Mouse (Mus musculus) forebrain, embryonic 13.5 days (tissue): ENCODE measurements around the gene Wdfy3. TPM values are rescaled to one million over a fixed set of nuclear protein-coding genes. Genes with fewer than 3 reads are reported as not detected.
A peak's percentile ranks its signal among the peaks of the same experiment; 100 is the strongest.
"Not testable (repeated sequence)": the region's sequence is repeated elsewhere in the genome, so short reads cannot be mapped to it uniquely, and the experiment has no call there.

Experiments
- ATAC-seq: fragments of 200-750 bp; cut with Nextera tagmentation; 2 replicates; pipeline ENCODE4 v1.8.0; 2017
- H3K27ac ChIP-seq: fragments of 300-500 bp; sonication (generic); 2 replicates; pipeline ENCODE4 v1.5.1; 2015; ENCODE audit warnings: inconsistent platforms, mild to moderate bottlenecking, moderate library complexity
- H3K27me3 ChIP-seq: fragments of 300-500 bp; sonication (generic); 2 replicates; pipeline ENCODE4 v1.6.1; 2015; ENCODE audit warnings: mild to moderate bottlenecking, inconsistent platforms
- H3K36me3 ChIP-seq: fragments of 300-500 bp; sonication (generic); 2 replicates; pipeline ENCODE4 v1.6.1; 2015; ENCODE audit warnings: mild to moderate bottlenecking, inconsistent platforms; ENCODE audit not compliant: poor library complexity, severe bottlenecking
- H3K4me1 ChIP-seq: fragments of 300-500 bp; sonication (generic); 2 replicates; pipeline ENCODE4 v1.6.1; 2015; ENCODE audit warnings: inconsistent platforms
- H3K4me2 ChIP-seq: fragments of 300-500 bp; sonication (generic); 2 replicates; pipeline ENCODE4 v1.6.1; 2015; ENCODE audit warnings: inconsistent platforms, mild to moderate bottlenecking, moderate library complexity
- H3K4me3 ChIP-seq: fragments of 300-500 bp; sonication (generic); 2 replicates; pipeline ENCODE4 v1.5.1; 2015; ENCODE audit warnings: mild to moderate bottlenecking, inconsistent platforms
- H3K9ac ChIP-seq: fragments of 300-500 bp; sonication (generic); 2 replicates; pipeline ENCODE4 v1.6.1; 2015; ENCODE audit warnings: mild to moderate bottlenecking, inconsistent platforms
- H3K9me3 ChIP-seq: fragments of 300-500 bp; sonication (generic); replicated peaks from 2 replicates; pipeline ENCODE4 v1.6.1; 2016; ENCODE audit warnings: inconsistent platforms
- WGBS: fragments of 180-500 bp; shearing (Covaris S2); methylation state at CpG from one replicate; pipeline ENCODE4 v1.1.7; 2015; 5-methylcytosine and 5-hydroxymethylcytosine counted together
- polyA plus RNA-seq: library from polyadenylated mRNA; unstranded; fragments of >200 nt; fragmentation: Nextera tagmentation; extraction: Ambion mirVana; gene quantifications from 2 replicates; pipeline ENCODE4 v1.2.1, GENCODE M21; 2015

The Wdfy3 gene
- polyA plus RNA-seq, 1 experiment from 2014 or later = 22.9 TPM

DNA sequence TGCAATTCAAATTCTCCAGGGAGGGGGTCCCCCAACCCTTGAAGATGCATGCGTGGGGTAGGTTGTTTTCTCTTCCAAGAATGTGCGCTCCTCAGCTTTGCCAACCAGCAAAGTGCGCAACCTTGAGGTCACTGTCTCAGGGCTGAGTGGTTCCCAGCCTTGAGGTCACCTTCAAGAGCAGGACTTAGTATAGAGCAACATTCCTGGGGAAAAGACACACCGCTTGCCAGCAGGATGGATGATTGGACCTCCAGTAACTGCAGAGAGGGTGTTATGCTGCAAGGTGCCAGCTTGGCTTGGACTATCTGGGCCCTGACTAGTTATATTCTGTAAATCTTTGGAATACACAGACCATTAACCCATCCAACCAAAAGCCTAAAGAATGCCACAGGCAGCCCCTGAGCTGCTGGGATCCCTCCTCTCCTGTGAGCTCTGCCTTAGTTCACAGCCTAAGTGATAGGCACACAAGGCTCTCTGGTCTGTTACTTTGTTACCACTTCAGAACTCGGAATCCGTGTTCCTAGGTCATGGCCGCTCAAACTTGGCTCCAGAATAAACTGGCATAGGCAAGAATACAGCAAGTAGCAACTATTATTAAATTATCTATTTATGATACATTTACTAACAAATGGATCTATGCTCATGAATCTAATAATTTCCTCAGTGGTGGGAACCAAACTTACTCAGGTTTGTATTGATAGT lies 76.6 kb downstream of the Wdfy3 start:
- Histone ChIP-seq H3K9me3 (no peaks in the 10 kb centered on the region), H3K36me3 (no peaks in the 10 kb centered on the region; the same call in 1 of the 2 replicates)

DNA sequence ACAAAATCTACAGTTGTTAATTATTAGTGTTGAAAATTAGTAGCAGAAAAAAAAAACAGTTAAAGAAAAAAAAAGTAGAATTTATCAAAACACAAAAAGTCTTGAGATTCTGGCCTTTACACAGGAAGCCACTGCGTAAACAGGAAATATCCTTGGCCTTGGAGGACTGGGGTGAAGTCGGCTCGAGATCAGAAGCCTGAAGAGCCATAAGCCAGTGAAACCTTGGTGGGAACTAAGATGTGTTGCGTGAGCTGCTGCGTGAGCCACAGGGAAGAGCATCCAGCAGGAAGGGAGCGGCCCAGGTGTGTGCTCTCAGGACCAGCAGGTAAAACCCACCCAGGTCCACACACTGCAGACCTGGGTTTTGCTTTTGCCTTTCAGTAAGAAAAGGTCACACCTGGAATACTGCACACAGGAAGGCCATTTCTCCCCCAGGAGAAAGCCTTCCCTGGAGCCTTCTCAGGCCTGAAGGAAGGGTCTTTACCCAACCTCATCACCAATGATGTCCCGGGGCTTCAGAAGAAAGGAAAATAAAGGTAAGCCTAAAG lies 79.3 kb downstream of the Wdfy3 start:
- no peak overlapping the region for H3K4me2 ChIP-seq
- no peaks in the 10 kb centered on the region for H3K27me3 ChIP-seq
- no peak overlapping the region for H3K9ac ChIP-seq
- no peaks in the 10 kb centered on the region; the same call in 1 of the 2 replicates for H3K36me3 ChIP-seq
- WGBS = 91% methylated on average over 7 of the region's 7 CpGs
- no peak overlapping the region for H3K4me3 ChIP-seq
- H3K9me3 ChIP-seq = no peaks in the 10 kb centered on the region
- peaks cover 12% of the 10 kb centered on the region for H3K4me1 ChIP-seq
- no peak for ATAC-seq
- H3K27ac ChIP-seq = no peak overlapping the region

More for the DNA sequence above, 76.6 kb downstream of the Wdfy3 start:
- Histone ChIP-seq H3K27me3 (no peaks in the 10 kb centered on the region), H3K9ac (no peak overlapping the region), H3K4me3 (no peak overlapping the region), H3K4me2 (no peak overlapping the region), H3K27ac (no peak overlapping the region), H3K4me1 (peaks cover 12% of the 10 kb centered on the region)
- no peak for ATAC-seq
- 86% methylated on average over 7 of the region's 7 CpGs for WGBS

DNA sequence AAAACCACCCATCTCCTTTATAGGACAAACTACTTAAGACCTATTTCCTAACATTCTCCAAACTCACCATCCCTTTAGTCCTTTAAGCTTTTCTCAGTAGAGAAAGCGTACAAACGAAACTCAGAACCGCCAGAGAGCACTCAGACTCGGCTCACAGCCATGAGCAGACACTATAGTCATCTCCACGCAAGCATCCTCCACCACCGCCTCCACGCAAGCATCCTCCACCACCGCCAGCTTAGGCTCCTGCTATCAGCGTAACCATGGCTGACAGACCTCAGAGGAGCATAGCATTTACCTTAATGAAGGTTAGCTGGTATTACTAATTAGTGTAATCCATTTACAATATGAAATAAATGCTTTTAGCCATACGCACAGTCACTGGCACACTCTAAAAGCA lies 81.2 kb downstream of the Wdfy3 start:
- Histone ChIP-seq H3K36me3 (no peaks in the 10 kb centered on the region; the same call in 1 of the 2 replicates), H3K27ac (no peak overlapping the region; the same call in 1 of the 2 replicates), H3K9me3 (no peaks in the 10 kb centered on the region), H3K4me3 (no peak overlapping the region), H3K4me2 (no peak overlapping the region), H3K9ac (no peak overlapping the region), H3K4me1 (peaks cover 7% of the 10 kb centered on the region), H3K27me3 (no peaks in the 10 kb centered on the region)
- no peak for ATAC-seq
- 88% methylated on average over 10 of the region's 10 CpGs for WGBS

DNA sequence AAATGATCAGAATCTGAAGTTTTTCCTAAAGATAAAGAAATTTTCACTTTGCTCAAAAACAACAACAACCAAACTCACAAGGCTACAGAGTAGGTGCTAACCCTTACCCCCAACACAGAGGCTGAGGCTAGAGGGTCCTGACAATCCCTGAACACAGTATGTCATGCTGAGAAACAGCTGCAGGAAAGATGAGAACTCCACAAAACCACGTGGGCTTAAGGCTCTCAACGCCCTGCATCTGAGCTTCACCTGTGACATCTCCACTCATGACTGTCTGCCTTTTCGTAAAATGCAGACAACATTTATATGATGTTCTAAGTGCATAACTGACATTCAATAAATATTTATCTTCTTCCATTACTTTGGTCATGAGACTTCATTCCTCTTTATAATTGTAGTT lies 83.0 kb downstream of the Wdfy3 start:
- Histone ChIP-seq H3K9ac (no peak overlapping the region), H3K36me3 (no peaks in the 10 kb centered on the region; the same call in 1 of the 2 replicates), H3K4me3 (no peak overlapping the region), H3K27ac (no peak overlapping the region), H3K9me3 (no peaks in the 10 kb centered on the region), H3K4me1 (peaks cover 6% of the 10 kb centered on the region), H3K27me3 (no peaks in the 10 kb centered on the region), H3K4me2 (no peak overlapping the region)
- 69% methylated on average over 3 of the region's 3 CpGs for WGBS
- no peak for ATAC-seq

DNA sequence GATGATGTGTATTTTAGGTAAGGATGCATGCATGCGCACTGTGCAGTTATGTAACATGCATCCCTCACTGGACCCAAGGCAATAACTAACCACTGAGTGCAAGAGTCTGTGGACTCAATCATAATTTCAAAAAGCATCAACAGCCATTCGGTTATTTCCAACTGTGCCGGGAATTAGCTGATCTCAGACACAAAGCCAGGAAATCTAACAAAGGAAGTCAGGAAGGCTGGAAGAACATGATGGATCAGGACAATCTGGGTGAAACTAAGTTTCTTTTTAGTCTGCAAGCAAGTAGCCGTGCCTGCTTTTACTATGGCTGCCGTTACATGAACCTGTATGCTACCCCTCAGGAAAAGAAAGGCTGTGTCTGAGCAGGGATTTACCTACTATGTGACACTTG lies 87.5 kb downstream of the Wdfy3 start:
- ATAC-seq = no peak
- WGBS = 69% methylated on average over 5 of the region's 5 CpGs
- Histone ChIP-seq H3K36me3 (peaks cover 28% of the 10 kb centered on the region), H3K9ac (no peak overlapping the region), H3K9me3 (no peaks in the 10 kb centered on the region), H3K27ac (peak overlapping the region; percentile 10; the same call in 1 of the 2 replicates), H3K27me3 (no peaks in the 10 kb centered on the region), H3K4me3 (no peak overlapping the region), H3K4me1 (peaks cover 6% of the 10 kb centered on the region), H3K4me2 (no peak overlapping the region)

DNA sequence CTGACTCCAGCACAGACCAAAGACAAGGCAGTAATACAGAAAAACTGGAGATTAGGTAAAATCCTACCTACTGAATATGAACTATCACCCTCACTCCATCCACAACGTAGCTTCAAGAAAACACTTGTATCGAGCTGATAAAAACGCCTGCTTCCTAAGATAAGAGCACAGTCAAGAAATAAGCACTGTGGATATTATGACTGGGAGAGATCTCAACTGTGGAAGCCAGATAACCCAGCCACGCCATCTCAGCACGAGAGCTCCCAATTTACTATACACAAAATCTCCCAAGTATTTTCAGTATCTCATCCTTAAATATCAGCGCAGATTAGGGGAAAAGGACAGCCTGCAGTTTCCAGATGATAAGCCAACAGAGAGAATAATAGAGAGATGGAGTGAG lies 90.1 kb downstream of the Wdfy3 start:
- Histone ChIP-seq H3K27ac (no peak overlapping the region), H3K9me3 (no peaks in the 10 kb centered on the region), H3K4me1 (peaks cover 6% of the 10 kb centered on the region), H3K4me2 (no peak overlapping the region), H3K36me3 (peaks cover 28% of the 10 kb centered on the region), H3K4me3 (no peak overlapping the region), H3K27me3 (no peaks in the 10 kb centered on the region), H3K9ac (no peak overlapping the region)
- WGBS = 94% methylated on average over 6 of the region's 6 CpGs
- ATAC-seq = no peak

DNA sequence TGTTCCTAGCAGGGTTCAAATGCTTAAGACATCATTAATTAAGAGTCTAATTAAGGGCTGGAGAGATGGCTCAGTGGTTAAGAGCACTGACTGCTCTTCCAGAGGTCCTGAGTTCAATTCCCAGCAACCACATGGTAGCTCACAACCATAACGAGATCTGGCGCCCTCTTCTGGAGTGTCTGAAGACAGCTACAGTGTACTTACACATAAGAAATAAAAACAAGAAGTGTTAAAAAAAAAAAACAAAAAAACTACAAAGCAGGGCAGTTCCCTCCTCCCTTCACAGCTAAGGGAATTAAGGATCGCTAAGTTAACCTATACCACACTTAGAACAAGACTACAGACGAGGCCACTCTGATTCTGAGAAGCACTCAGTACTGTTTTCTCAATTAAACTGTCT lies 97.1 kb downstream of the Wdfy3 start:
- H3K9me3 ChIP-seq, H3K27me3 ChIP-seq, H3K4me1 ChIP-seq, H3K4me2 ChIP-seq, H3K9ac ChIP-seq, H3K27ac ChIP-seq, ATAC-seq, H3K4me3 ChIP-seq: not testable (repeated sequence)
- WGBS = 80% methylated on average over 4 of the region's 4 CpGs
- H3K36me3 ChIP-seq = peaks cover 15% of the 10 kb centered on the region

DNA sequence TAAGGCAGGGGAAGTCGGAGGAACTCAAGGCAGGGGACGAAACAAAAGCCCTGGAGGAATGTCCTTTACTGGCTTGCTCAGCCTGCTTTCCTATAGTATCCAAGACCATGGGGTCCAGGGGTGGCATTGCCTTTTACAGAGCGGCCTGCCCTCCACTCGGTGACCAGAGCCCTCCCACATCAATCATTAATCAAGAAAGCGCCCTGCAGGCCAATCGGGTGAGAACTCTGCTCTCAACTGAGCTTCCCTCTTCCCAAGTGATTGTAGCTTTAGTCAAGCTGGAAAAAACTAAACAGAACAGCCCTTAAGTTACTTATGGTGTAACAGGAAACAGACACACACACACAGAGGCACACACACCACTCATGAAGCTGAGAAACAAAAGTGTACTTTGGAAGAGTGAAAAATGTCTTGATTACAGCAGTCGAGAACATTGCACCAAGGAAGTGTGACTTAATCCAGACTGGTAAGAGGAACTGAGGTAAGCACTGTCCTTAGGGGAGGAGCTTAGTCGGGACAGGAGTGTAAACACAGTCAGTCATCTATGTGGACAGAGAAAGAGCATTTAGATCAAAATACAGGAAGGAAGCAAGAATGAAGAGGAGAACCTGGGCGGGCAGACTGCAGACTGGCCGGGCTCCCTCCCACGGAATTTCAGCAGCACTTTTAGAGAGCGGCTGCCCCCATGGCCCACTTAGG lies 101.4 kb downstream of the Wdfy3 start:
- no peak overlapping the region; the same call in 1 of the 2 replicates for H3K27ac ChIP-seq
- H3K4me2 ChIP-seq = no peak overlapping the region
- WGBS = 79% methylated on average over 12 of the region's 12 CpGs
- no peaks in the 10 kb centered on the region for H3K27me3 ChIP-seq
- ATAC-seq = no peak
- H3K9me3 ChIP-seq = no peaks in the 10 kb centered on the region
- peaks cover 19% of the 10 kb centered on the region for H3K36me3 ChIP-seq
- peaks cover 15% of the 10 kb centered on the region for H3K4me1 ChIP-seq
- H3K4me3 ChIP-seq = no peak overlapping the region
- no peak overlapping the region for H3K9ac ChIP-seq

DNA sequence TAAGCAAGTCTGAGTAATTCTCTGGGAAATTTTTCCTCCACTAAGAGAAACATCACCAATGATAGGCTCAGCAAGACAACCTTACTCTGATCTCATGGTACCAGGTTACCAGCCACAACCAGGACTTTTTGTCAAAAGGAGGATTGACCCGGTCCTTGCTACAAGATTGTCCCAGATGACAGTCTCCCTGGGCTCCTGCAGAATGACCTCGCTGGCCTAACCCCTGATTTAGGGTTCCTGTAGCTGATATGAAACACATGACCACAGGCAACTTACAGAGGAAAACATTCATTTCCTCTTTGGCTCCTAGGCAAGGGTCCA lies 101.9 kb downstream of the Wdfy3 start:
- Histone ChIP-seq H3K27me3 (no peaks in the 10 kb centered on the region), H3K4me1 (peaks cover 20% of the 10 kb centered on the region), H3K9ac (no peak overlapping the region), H3K4me2 (no peak overlapping the region), H3K9me3 (no peaks in the 10 kb centered on the region), H3K27ac (no peak overlapping the region; the same call in 1 of the 2 replicates), H3K4me3 (no peak overlapping the region), H3K36me3 (peaks cover 19% of the 10 kb centered on the region)
- no peak for ATAC-seq
- WGBS = 94% methylated on average over 2 of the region's 2 CpGs

DNA sequence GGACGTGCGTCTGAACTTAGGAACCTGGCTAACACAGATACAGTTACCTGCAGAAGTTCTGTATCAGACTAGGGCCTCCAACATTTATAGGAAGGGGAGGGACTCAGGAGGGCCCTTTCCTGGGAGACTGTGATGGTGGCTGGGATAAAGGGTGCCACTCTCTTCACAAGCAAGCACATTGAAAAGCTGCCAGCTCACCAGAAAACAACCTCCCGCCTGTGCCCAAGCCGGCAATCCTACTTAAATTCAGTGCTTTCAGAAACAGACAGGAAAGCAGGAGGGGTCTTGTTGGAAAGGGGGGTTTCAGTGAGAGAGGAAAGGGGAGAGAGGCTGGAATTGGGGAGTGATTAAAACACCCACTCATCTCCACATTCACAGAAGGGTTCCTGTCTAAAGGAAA lies 106.9 kb downstream of the Wdfy3 start:
- peak; percentile 46; the same call in 1 of the 2 replicates for ATAC-seq
- H3K4me1 ChIP-seq = peaks cover 14% of the 10 kb centered on the region
- H3K27me3 ChIP-seq = no peaks in the 10 kb centered on the region
- peak overlapping the region; percentile 51; the same call in 1 of the 2 replicates for H3K27ac ChIP-seq
- no peak overlapping the region for H3K4me2 ChIP-seq
- H3K9ac ChIP-seq = peak overlapping the region; percentile 30; the same call in 1 of the 2 replicates
- WGBS = 56% methylated on average over 4 of the region's 4 CpGs
- H3K36me3 ChIP-seq = peaks cover 36% of the 10 kb centered on the region
- H3K9me3 ChIP-seq = no peaks in the 10 kb centered on the region
- H3K4me3 ChIP-seq = no peak overlapping the region

DNA sequence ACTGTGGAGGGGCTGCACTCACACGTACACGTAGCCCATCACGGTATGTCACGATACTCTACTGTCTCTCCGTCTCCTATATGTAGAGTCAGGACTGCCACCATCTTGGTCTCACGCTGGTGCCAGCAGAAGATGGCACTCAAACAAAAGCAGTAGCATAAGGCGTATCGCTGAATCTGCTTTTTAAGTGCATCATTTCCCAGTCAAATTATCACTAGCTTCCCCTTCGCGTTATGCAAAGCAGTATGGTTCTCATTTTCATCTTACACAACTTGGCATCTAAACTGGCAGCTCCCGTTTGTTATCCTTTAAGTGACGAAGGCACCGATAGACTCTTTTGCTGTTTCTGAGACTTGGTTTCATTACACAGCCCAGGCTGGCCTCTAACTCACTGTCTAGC lies 110.4 kb downstream of the Wdfy3 start:
- H3K27ac ChIP-seq = no peak overlapping the region
- no peak overlapping the region for H3K4me3 ChIP-seq
- H3K36me3 ChIP-seq = peaks cover 50% of the 10 kb centered on the region
- H3K9me3 ChIP-seq = no peaks in the 10 kb centered on the region
- H3K4me1 ChIP-seq = peaks cover 14% of the 10 kb centered on the region
- no peak overlapping the region for H3K4me2 ChIP-seq
- ATAC-seq = peak; percentile 68; the same call in 1 of the 2 replicates
- H3K9ac ChIP-seq = no peak overlapping the region
- no peaks in the 10 kb centered on the region for H3K27me3 ChIP-seq
- 93% methylated on average over 13 of the region's 13 CpGs for WGBS

DNA sequence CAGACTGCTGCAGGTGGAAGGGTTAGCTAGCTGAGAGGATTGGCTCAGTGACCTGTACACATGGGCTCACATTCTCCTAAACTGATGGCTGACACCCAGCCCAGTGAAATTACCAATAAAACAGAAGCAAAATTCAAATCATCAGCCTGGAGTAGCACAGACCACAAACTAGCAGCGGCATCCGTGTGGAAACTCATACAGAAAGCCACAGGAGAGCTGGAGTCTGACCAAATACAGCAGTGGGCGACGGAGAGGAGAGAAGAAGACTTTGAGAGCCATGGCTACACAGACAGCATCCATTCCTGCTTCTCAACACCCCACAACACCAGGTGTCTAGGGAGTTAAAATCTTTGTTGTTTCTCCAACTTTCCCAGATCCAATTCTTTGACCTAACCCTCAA lies 110.8 kb downstream of the Wdfy3 start:
- no peak overlapping the region for H3K27ac ChIP-seq
- H3K36me3 ChIP-seq = peaks cover 53% of the 10 kb centered on the region

More for the DNA sequence above, 110.8 kb downstream of the Wdfy3 start:
- H3K9ac ChIP-seq = no peak overlapping the region
- WGBS = 96% methylated on average over 4 of the region's 4 CpGs
- peaks cover 14% of the 10 kb centered on the region for H3K4me1 ChIP-seq
- H3K9me3 ChIP-seq = no peaks in the 10 kb centered on the region
- H3K27me3 ChIP-seq = no peaks in the 10 kb centered on the region
- no peak overlapping the region for H3K4me2 ChIP-seq
- H3K4me3 ChIP-seq = no peak overlapping the region
- ATAC-seq = no peak
